Mouse (Mus musculus): ENCODE data around the gene Rdh16f1.

- TF ChIP-seq POLR2A (IDR thresholded peaks at IDR 0.05; ENCODE audit: low read depth, low read length), result no peak
- peak; percentile 97; the same call in 1 of the 2 replicates for TF ChIP-seq CTCF (IDR thresholded peaks at IDR 0.05; ENCODE audit: extremely low read depth, insufficient read length, insufficient replicate concordance, low read depth, low read length)
These were observed 14.9 kb upstream of the Rdh16f1 start for GRCm38 (mm10) chr10:127744661-127745060.

All from small intestine, adult 2 months (tissue).